Mouse (Mus musculus) naive thymus-derived CD4-positive, alpha-beta T cell, adult 2 months (primary cell): ENCODE results near the gene Sv2b.
A peak's percentile ranks its signal among the peaks of the same experiment; 100 is the strongest.
"Not testable (repeated sequence)": the region's sequence is repeated elsewhere in the genome, so short reads cannot be mapped to it uniquely, and the experiment has no call there.

Experiments used
- DNase-seq: peaks from one replicate; pipeline ENCODE4 v3.0.0-alpha.2; 2011; ENCODE audit warnings: low read depth

The Sv2b gene

DNA sequence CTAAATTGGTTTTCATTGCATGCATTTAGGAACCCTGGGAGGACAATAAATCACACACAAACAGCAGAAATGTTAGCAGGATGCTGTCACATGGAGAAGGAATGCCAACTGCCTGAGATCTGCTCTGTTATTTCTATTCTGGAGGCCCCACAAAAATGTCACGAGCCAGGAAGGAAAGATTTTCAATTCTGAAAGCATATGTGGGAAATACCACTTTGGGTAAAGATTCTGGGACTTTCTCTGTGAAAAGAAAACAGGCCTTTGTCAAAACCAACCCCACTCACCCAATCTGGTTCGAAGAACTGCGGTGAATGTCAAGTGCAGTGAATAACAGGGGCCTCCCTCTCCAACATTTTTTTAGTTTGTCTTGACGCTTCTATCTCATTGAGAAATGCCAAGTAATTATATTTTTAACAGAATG is 99.8 kb downstream of the Sv2b start:
- DNase-seq = no peak

DNA sequence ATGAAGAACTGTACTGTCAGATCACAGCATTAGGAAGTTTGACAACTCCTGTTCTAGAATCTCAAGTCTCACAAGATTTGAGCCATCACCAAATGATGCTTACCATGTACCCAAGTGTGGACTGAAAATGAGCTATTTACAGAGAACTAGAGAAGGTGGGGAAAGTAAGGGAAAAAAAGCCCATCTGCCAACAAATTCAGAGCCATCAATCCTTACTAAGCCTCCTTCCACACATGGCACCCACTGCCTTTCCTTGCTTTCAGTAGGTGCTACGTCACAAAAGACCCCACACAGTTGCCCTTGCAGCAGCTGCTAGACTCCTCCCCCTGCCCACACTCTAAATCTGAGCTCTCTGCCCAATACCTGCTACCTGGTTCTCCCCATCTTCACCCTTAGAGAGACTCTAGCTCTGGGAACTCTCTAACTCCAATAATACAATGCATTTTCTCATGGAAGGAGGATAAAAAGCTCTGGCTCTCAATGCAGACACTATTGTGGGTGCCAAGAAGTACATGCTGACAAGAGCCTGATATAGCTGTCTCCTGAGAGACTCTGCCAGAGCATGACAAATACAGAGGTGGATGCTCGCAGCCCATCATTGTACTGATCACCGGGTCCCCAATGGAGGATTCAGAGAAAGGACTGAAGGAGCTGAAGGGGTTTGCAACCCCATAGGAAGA is 101.0 kb downstream of the Sv2b start:
- no peak for DNase-seq

DNA sequence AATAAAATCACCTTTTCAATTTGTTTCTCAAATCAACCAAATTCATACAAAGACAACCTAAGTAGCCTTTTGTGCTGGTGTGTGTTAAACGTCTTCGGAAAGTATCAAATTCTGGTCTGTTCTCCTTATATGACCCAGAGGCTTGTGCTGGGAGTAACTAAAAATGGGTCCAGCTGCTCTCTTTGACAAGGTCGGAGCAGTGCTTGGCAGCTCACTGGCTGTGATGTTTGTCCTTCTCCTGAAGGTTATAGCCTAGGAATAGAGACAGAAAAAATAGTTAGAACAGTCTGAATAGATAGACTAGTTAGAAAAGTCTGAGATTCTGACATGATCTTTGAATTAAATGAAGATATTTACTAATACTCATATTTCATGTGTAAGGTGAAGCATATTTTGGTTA is 102.4 kb downstream of the Sv2b start:
- DNase-seq = no peak

DNA sequence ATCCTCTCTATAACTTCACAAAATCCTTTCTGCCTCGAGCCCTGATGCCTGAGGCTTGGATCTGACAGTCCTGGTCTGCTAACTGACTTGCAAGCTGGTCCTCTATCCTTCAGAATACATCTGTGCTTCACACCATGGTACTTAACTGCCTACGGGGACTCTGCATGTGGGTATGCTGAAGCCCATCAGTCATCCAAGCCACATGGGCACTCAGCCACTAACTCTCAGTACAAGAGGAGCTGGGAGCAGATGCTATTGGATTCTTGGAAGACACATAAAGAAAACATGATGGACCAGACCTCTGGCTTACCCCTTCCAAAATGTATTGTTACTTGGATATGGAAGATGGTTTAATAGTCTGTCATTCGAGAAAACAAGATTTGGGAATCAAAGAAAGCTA is 103.7 kb downstream of the Sv2b start:
- DNase-seq = no peak

DNA sequence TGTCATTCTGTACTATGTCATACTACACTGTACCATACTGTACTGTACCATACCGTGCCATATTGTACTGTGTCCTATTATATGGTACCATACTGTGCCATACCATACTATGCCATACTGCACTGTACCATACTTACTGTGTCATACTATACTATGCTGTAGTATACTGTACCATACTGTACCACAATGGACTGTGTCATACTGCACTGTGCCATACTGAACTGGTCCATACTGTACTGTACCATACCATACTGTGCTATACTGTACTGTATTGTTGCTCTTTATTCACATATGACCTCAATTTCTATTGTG is 114.2 kb downstream of the Sv2b start:
- not testable (repeated sequence) for DNase-seq

DNA sequence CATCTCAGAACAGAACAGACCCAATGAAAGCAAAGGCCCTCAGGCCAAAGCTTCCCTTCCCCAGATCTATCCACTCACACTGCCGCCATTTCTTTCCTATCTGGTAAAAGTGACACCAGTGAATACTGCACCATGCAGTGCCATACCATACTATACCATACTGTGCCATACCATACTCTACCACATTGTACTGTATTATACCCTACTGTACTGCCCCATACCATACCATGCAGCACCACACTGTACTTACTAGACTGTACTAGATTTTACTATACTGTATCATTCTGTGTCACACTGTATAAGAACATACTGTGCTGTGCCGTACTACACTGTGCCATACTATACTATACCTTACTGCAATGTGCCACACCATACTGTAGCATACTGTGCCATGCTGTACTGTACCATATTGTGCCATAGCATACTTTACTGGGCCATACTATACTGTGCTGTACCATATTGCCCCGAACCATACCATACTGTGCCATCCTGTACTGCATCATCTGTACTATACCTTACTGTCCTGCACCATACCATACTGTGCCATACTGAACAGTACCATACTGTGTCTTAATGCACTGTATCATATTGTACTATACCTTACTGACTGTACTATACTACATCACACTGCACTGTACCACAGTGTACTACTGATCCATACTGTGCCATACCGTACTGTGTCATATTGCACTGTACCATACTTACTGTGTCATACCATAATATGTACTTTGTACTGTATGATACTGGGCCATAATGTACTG is 114.7 kb downstream of the Sv2b start:
- DNase-seq = no peak

DNA sequence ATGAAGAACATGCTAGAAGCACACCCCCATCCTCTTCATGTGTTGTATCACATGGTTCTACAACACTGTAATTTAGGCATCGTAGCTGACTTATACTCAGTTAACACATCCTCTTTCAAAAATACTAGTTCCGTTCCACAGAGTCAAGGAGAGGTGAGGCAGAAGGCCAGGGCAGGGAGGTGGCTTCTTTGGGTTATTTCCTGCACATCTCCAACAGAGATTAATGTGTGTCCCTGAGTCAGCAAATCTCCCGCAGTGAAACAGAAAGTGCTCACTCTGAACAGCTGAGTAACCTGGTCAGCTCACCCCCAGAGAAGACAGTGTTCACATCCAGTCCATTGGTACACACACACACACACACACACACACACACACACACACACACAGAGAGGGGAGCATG is 118.9 kb downstream of the Sv2b start:
- no peak for DNase-seq

DNA sequence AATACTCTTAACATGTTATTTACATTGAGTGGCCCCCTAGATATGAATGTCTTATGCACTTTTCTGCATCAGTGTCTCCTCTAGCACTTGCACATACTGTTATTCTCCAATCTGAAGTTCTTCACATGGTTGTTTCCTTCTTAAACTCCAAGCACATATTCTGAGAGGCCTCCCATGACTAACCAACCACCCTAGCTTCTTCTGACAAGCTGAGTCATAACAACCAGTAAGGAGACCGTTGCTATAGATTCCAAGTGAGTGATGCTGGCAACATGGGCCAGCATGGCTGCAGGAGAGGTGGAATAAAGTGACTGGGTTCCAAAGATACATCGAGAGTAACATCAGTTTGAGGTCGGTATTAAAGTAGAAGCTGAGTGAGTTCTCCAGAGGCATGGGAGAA is 134.0 kb downstream of the Sv2b start:
- DNase-seq = no peak

DNA sequence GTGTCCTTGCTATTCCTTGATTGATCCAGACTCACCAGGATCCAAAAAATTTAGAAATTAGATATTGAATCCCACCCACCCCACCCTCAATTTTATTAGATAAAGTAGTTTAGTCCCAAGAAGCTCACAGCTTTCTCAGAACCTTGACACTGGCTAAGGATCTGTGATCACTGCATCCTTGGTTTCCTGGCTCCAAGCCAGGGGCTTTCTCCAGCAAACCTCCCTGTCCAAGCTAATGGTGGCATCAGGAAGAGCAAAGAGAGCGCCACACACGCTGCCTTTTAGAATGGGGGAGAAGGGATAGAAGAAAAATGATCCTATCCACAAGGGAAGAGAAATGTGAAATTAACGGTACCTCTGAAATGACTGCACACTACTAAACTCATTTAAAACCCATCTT is 141.6 kb downstream of the Sv2b start:
- DNase-seq = no peak

DNA sequence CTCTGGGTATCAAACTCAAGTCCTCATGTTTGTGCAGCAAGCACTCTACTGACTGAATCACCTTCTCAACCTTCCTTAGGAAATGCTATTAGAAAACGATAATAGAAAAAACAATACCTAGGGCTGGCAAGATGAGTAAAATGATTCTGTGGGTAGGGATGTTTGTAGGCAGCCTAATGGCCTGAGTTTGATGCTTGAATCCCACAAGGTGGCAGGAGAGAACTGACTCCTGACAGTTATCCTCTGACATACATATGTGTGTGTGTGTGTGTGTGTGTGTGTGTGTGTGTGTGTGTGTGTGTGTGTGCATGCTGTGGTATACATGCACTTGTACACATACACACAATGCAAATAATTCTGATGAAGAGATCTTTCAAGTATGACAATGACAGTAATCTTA is 161.9 kb downstream of the Sv2b start:
- DNase-seq = no peak

DNA sequence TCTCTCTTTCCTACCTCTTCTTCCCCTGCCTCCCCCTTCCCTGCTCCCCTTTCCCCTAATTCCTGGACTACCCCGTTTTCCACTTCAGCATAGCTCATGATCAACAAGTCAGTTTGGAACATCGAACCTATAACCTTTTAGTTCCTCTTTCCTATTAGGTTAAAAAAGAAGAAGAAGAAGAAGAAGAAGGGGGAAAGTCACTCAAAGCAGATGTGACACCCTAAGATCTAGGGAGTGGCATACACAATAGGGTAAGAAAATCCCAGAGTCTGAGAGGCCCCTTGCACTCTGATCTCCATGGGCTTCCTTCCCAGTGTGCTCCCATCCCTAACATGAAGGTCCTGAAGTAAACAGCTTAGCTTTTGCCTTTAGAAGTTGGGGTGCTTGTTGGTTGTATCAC is 166.3 kb downstream of the Sv2b start:
- no peak for DNase-seq

DNA sequence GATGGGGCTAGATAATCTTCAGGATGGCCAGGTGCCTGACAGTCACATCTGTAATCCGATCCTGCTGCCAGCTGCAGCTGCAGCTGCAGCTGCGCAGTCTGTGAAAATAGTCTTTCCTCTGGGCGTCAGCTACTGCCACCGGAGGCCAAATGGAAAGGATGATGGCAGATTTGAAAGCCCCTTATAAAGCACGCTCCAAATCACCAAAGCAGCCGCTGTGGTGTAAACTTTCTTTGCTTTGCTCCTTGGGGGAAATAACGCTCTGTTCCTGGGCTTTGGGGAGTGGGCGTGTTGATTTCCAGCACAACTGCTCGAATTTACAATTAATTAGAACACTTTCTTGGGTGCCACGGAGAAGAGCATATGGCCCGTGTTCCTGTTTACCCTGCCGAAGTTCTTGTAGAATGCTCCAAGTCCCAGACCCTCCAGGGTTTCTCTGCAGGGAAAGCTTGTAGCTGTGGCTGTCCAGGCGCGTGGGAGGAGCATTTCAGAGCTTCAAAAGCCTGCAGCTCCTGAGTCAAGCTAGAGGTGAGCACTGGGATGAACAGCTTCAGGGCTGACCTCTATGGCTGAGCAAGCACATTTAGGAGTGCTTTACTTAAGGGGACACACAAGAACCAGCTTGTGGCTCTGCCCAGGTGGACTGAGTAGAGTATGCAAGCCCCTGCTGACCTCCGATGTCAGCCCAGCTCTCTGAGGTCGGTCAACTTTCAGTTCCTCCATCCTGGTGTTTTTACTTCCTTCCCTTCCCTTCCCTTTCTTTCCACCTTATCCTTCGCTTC is 167.0 kb downstream of the Sv2b start:
- DNase-seq = no peak

DNA sequence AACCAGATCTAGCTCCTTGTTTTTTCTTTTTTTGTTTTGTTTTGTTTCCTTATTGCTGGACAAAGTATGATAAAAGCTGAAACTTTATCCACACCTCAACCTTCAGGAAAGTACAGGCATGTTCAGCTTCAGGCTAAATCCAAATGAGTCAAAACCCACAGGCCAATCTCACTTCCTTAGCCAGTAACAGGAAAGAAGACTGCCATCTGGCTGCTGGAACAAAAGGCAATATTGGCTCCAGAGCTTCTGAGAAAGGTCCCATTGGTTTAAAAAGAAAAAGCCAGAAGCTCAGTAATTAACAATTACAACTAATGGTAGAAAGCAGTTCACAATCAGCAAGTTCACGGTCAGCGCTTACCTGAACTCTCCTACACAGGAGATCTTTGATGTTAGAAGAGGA is 169.8 kb downstream of the Sv2b start:
- DNase-seq = no peak

DNA sequence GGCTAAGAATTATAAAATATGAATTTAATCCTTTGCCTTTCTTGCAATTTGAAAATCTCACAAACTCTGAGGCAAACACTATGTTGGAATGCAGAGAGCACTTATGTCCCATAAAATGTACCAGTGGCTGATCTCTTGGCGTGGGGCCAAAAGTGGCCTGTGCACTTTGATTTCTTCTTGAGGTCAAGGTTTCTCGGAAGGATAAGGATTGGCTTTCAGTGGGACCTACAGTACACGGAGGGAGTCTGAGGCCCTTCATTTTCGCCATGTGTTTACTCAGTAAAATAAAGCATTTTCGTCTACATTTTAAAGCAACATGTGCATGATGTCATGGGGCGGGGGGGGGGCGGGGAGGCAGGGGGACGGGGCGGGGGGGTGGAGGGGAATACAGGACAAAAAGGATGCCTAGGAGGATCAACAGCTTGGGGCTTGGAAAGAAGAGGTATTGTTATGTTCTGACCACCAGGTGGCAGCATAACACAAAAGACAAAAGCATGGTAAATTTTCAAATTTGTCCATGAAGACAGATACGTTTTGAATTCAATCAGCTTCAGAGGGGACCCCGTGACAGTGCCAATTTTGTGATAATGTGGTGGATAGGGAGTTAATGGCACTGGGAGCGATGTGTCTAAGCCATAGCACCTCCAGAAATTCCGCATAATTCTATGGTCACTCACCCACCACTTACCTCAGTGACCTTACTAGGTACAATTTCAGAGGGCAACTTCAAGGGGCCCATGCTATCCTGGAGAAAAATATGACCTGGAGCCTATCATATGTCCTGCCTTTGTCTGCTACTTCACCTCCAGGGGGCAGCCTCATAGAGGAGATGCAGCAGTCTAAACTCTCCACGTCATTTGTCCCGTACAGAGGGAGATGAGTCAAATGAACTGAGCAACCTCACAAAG is 174.1 kb downstream of the Sv2b start:
- DNase-seq = peak; percentile 72

DNA sequence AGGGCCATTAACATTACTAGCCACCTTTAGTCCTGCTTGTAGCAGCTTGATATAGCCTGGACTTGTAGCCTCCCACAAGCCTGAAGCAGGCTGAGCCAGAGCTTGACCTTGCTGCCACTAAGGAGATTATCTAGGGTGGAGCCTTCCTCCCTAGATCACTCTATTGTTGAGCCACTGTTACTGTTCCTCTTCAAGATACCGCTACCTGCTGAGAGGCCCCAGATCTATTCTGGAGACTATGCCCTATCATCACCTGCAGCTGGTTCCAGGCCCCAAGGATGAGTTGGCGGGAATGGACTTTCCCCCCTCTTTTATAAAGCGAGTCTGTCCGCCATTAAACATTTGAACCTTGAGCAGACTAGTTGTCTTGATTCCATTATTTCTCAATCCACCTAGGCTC is 181.0 kb downstream of the Sv2b start:
- no peak for DNase-seq

DNA sequence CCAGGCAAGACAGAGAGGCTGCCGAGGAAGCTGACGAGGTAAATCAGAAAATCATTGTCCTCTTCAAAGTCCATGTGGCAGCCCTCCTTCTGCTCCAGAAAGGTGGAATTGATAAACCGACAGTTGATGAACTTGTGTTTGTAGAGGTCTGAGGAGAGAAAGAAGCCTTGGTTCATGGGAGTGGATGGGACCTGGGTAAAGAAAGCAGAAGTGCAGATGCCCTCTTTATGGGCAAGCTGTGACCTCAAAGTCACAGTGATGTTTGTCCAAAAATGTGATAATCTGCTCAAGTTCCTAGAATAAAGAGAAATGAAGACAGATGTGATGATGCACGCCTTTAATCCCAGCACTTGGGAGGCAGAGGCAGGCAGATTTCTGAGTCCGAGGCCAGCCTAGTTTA is 185.0 kb downstream of the Sv2b start:
- DNase-seq = no peak

DNA sequence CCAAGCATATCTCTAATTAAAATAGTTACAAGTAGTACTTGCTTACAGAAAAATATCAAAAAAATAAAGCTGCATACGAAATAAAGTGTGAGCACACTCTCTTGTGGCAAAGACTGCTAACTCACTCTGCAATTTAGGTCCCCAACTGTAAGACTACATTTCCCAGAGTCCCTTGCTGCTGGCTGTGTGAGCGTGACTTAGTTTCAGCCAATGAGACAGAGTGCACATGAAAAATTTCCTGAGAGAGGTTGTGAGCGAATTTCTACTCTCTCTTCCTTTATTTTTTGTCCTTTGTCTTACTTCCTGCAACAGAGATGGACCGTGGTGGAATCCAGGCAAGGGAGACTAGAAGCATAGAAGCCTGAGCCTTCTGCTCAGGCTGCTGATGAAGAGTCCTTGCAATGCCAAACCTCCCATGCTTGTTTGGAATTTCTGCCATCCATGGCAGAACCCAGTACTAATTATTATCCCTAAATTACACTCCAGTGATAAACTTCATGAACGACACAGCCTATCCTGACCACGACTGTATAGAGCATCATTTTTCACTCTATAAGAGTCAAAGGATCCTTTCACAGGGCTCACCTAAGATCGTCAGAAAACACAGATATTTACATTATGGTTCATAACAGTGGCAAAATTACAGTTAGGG is 190.9 kb downstream of the Sv2b start:
- peak; percentile 56 for DNase-seq

DNA sequence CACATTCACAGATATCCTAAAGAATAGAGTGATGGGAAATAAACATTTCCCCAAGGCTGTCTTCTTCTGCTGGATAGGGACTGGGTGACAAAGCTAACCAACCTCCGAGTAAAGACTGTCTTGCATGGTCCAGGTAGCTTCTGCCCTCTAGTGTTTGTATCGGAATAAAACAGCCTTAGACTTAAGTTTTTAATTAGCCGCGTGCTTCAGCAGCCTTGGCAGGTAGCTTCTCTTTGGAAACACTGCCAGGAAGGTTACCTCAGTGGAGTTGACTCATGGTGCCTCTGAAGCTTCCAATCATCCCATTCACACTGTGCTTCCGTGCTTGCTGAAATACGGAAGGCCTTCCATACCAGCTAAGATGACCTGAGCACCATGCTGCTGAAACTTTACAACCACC is 198.4 kb downstream of the Sv2b start:
- DNase-seq = peak; percentile 58

DNA sequence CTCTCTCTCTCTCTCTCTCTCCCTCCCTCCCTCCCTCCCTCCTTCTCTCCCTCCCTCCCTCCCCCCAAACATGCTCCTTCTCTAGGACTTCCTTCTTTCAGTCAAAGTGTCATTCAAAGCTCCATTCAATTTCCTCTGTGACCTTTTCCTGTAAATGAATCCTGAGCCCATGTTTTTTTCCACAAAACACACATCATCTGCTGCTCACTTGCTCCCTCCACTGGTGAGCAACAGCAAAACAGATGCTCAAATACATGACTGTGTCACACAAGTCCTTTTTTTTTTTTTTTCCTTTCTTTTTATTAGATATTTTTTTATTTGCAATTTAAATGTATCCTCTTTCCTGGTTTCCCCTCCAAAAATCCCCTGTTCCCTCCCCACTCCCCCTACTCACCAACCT is 201.6 kb downstream of the Sv2b start:
- DNase-seq = no peak

DNA sequence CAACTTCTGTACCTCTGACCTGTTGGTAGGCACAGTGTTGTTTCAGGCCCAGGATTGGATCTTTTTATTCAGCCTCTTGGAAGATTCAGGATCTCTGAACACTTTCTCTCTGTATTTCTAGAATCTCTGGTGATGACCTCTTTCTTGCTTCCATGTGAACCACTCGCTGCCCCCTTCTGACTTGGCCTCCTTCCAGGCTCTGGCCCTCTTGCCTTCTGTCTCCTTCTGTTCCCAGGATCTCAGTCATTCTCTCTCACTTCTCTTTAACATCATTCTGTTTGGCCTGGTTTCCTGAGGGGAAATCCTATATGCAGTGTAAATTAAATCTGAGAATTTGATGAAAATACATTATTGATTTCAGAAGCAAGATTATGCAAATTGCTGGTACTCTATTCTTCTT is 205.2 kb downstream of the Sv2b start:
- no peak for DNase-seq

DNA sequence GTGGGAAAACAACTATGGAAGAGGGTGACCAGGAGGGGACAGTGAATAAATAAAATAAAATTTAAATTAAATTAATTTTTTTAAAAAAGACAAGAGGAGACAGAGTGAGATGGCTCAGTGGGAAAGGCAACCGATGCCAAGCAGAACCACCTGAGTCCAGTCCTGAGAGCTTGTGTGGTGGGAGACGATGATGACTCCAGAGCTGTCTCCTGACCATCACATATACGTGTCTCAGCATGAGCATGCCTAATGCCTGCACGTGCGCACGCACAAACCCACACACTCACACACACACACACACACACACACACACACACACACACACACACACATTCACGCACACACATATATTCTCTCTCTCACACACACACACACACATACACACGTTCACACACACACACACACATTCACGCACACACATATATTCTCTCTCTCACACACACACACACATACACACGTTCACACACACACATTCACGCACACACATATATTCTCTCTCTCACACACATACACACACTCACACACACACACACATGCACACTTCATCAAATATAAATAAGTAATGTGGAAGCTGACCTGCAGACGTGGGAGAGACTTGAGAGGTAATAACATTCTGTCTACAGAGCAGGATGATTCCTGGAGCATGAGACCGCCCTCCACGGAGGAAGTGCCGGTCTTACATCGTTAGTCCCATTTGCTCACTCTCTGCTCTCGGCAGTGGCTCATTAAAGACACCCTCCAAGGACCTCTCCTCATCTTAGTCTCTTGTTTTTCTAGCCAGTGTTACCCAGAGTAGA is 206.3 kb downstream of the Sv2b start:
- no peak for DNase-seq
